Mouse (Mus musculus) midbrain, embryonic 13.5 days (tissue): Measurements from ENCODE around the gene Sh3bp1. TPM values are rescaled to one million over a fixed set of nuclear protein-coding genes. Genes with fewer than 3 reads are reported as not detected.

Experiments used
- ATAC-seq: fragments of 200-750 bp; cut with Nextera tagmentation; 2 replicates; pipeline ENCODE4 v1.8.0; 2017; ENCODE audit warnings: mild to moderate bottlenecking, moderate TSS enrichment, moderate library complexity
- H3K27ac ChIP-seq: fragments of 300-500 bp; sonication (generic); 2 replicates; pipeline ENCODE4 v1.5.1; 2015; ENCODE audit warnings: inconsistent platforms, mild to moderate bottlenecking, moderate library complexity
- H3K27me3 ChIP-seq: fragments of 300-500 bp; sonication (generic); 2 replicates; pipeline ENCODE4 v1.6.1; 2015; ENCODE audit warnings: mild to moderate bottlenecking, inconsistent platforms
- H3K36me3 ChIP-seq: fragments of 300-500 bp; sonication (generic); 2 replicates; pipeline ENCODE4 v1.6.1; 2015; ENCODE audit warnings: mild to moderate bottlenecking, inconsistent platforms
- H3K4me1 ChIP-seq: fragments of 300-500 bp; sonication (generic); replicated peaks from 2 replicates; pipeline ENCODE4 v1.6.1; 2015; ENCODE audit warnings: inconsistent platforms
- H3K4me2 ChIP-seq: fragments of 300-500 bp; sonication (generic); replicated peaks from 2 replicates; pipeline ENCODE4 v1.6.1; 2015; ENCODE audit warnings: moderate library complexity, mild to moderate bottlenecking, inconsistent platforms
- H3K4me3 ChIP-seq: fragments of 300-500 bp; sonication (generic); replicated peaks from 2 replicates; pipeline ENCODE4 v1.5.1; 2015; ENCODE audit warnings: mild to moderate bottlenecking, inconsistent platforms
- H3K9ac ChIP-seq: fragments of 300-500 bp; sonication (generic); replicated peaks from 2 replicates; pipeline ENCODE4 v1.6.1; 2015; ENCODE audit warnings: mild to moderate bottlenecking, inconsistent platforms
- H3K9me3 ChIP-seq: fragments of 300-500 bp; sonication (generic); 2 replicates; pipeline ENCODE4 v1.6.1; 2016; ENCODE audit warnings: mild to moderate bottlenecking, inconsistent platforms
- WGBS: fragments of 180-500 bp; shearing (Covaris S2); methylation state at CpG from one replicate; pipeline ENCODE4 v1.1.7; 2015; 5-methylcytosine and 5-hydroxymethylcytosine counted together
- polyA plus RNA-seq: library from polyadenylated mRNA; unstranded; fragments of >200 nt; fragmentation: Nextera tagmentation; extraction: Ambion mirVana; gene quantifications from 2 replicates; pipeline ENCODE4 v1.2.1, GENCODE M21; 2015

The Sh3bp1 gene
- polyA plus RNA-seq, 1 experiment from 2014 or later, result 4.9 TPM

DNA sequence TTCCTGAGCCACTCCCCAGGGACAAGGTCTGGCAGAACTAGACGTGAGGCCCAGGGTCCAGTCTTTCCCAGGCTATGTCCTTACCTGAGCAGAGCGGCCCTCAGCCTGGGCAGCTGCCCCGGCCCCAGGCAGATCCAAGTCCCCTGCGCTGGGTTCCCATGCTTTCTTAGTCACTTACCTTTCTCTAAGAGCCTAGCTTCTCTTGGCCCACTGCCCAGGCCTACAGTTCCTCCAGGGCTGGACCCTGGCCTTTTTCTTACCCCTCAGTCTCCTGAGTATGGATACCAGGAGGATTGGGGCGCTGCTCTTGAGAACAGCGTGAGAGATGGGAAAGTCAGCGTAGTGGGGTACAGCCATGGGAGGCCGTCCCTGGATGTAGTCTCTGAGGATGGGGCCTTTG, 19.1 kb upstream of the Sh3bp1 start:
- no peak overlapping the region for H3K27ac ChIP-seq
- ATAC-seq, result no peak
- H3K27me3 ChIP-seq, result no peaks in the 10 kb centered on the region
- H3K4me2 ChIP-seq, result no peak overlapping the region
- no peak overlapping the region for H3K4me3 ChIP-seq
- H3K9me3 ChIP-seq, result no peaks in the 10 kb centered on the region
- peak overlapping the region; percentile 8; the same call in 1 of the 2 replicates for H3K9ac ChIP-seq
- H3K4me1 ChIP-seq, result peaks cover 35% of the 10 kb centered on the region
- peaks cover 52% of the 10 kb centered on the region for H3K36me3 ChIP-seq
- WGBS, result 95% methylated on average over 8 of the region's 8 CpGs

GRCm38 (mm10) chr15:78881828-78882227, 17.7 kb upstream of the Sh3bp1 start:
- 81% methylated on average over 3 of the region's 3 CpGs for WGBS

GRCm38 (mm10) chr15:78889401-78889853, 10.1 kb upstream of the Sh3bp1 start:
- ATAC-seq, result no peak
- Histone ChIP-seq H3K4me2 (no peak overlapping the region), H3K27me3 (no peaks in the 10 kb centered on the region), H3K4me3 (no peak overlapping the region), H3K27ac (no peak overlapping the region), H3K9ac (no peak overlapping the region), H3K9me3 (no peaks in the 10 kb centered on the region), H3K36me3 (peaks cover 95% of the 10 kb centered on the region), H3K4me1 (peaks cover 6% of the 10 kb centered on the region; the same call in 1 of the 2 replicates)
- 18% methylated on average over 13 of the region's 13 CpGs for WGBS

More at GRCm38 (mm10) chr15:78881828-78882227, 17.7 kb upstream of the Sh3bp1 start:
- Histone ChIP-seq H3K27me3 (no peaks in the 10 kb centered on the region), H3K9me3 (no peaks in the 10 kb centered on the region), H3K4me1 (peaks cover 23% of the 10 kb centered on the region), H3K27ac (no peak overlapping the region), H3K4me3 (no peak overlapping the region), H3K36me3 (peaks cover 66% of the 10 kb centered on the region), H3K4me2 (no peak overlapping the region), H3K9ac (no peak overlapping the region)
- ATAC-seq, result no peak

GRCm38 (mm10) chr15:78892440-78892839, 7.1 kb upstream of the Sh3bp1 start:
- WGBS, result 56% methylated on average over 7 of the region's 7 CpGs
- H3K4me1 ChIP-seq, result peaks cover 6% of the 10 kb centered on the region; the same call in 1 of the 2 replicates
- no peaks in the 10 kb centered on the region for H3K27me3 ChIP-seq
- ATAC-seq, result no peak
- no peak overlapping the region for H3K9ac ChIP-seq
- no peak overlapping the region for H3K27ac ChIP-seq
- no peaks in the 10 kb centered on the region for H3K9me3 ChIP-seq
- peaks cover 71% of the 10 kb centered on the region for H3K36me3 ChIP-seq
- H3K4me3 ChIP-seq, result no peak overlapping the region
- no peak overlapping the region for H3K4me2 ChIP-seq

- peaks cover 9% of the 10 kb centered on the region for H3K4me1 ChIP-seq
- H3K36me3 ChIP-seq, result peaks cover 49% of the 10 kb centered on the region
- no peak overlapping the region for H3K4me3 ChIP-seq
- no peak for ATAC-seq
- WGBS, result 78% methylated on average over 13 of the region's 13 CpGs
- H3K27ac ChIP-seq, result no peak overlapping the region
- peaks cover 15% of the 10 kb centered on the region for H3K27me3 ChIP-seq
- no peaks in the 10 kb centered on the region for H3K9me3 ChIP-seq
- H3K4me2 ChIP-seq, result no peak overlapping the region
- H3K9ac ChIP-seq, result no peak overlapping the region
Measured at GRCm38 (mm10) chr15:78894726-78895125, 4.8 kb upstream of the Sh3bp1 start.

DNA sequence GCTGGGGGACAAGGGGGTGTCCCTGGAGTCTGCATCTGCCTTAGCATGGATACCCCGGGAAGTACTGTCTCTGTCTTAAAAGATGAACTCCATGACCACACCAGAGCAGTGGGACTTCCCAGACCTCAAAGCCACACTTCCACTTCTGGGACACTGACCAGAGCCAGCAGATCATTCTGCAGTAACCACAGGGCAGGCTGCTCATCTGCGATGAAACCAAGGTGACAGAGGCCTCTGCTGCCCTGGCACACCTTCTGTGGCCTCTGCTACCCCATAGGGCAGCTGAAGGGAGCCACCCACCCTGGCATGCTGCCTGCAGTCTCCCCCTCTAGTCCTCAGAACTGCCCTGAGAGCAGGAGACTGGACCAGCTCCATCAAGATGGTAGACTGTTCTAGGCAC, 3.8 kb upstream of the Sh3bp1 start:
- no peak overlapping the region for H3K9ac ChIP-seq
- no peak overlapping the region for H3K4me2 ChIP-seq
- no peak for ATAC-seq
- no peak overlapping the region for H3K27ac ChIP-seq
- peaks cover 18% of the 10 kb centered on the region for H3K4me1 ChIP-seq
- H3K9me3 ChIP-seq, result no peaks in the 10 kb centered on the region
- peaks cover 25% of the 10 kb centered on the region for H3K27me3 ChIP-seq
- peaks cover 40% of the 10 kb centered on the region for H3K36me3 ChIP-seq
- H3K4me3 ChIP-seq, result no peak overlapping the region
- WGBS, result 94% methylated on average over 2 of the region's 2 CpGs

DNA sequence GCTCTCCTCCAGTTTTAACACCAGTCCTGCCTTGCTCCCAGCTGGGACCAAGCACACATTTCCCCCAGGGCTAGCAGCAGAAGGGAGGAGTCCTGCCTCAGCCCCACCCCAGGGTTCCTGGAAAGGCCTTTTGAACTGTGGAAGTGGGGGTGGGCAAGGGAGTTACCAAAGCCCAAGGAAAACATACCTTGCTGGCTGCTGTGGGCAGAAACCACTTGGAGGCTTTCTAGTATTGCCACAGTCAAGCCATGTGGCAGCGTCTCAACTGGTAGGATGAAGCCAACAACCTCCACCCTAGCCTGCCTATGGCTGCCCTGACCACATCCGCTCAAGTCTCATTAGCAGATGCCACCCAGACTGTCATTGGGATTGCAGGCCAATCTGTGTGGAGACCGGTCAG, 3.4 kb upstream of the Sh3bp1 start:
- Histone ChIP-seq H3K4me3 (no peak overlapping the region), H3K9ac (no peak overlapping the region), H3K4me2 (no peak overlapping the region), H3K27ac (no peak overlapping the region), H3K27me3 (peaks cover 29% of the 10 kb centered on the region), H3K36me3 (peaks cover 36% of the 10 kb centered on the region), H3K4me1 (peaks cover 22% of the 10 kb centered on the region), H3K9me3 (no peaks in the 10 kb centered on the region)
- no peak for ATAC-seq
- 85% methylated on average over 3 of the region's 3 CpGs for WGBS

DNA sequence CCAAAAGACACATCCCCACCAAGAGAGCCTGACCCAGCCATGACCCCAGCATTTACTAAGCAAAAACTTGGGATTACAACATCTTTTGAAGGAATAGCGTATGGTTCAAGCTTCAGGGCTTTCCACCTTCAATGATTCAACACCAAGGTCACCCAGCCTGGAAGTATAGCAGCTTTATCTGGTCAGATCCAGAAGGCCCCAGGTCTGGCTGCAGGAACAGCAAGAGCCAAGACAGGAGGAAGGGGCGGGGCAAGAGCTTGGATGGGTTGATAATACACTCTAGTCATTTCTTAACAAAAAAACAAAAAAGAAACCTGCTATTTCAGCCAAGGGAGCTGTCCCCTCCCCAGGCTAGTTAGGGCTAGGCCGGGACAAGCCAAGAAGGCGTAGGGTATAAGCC, 2.1 kb upstream of the Sh3bp1 start:
- no peak for ATAC-seq
- no peaks in the 10 kb centered on the region for H3K9me3 ChIP-seq
- no peak overlapping the region for H3K27ac ChIP-seq
- peaks cover 23% of the 10 kb centered on the region for H3K4me1 ChIP-seq
- WGBS, result 90% methylated on average over 4 of the region's 4 CpGs
- peaks cover 22% of the 10 kb centered on the region for H3K36me3 ChIP-seq
- peaks cover 39% of the 10 kb centered on the region for H3K27me3 ChIP-seq
- H3K4me2 ChIP-seq, result no peak overlapping the region
- H3K4me3 ChIP-seq, result no peak overlapping the region
- H3K9ac ChIP-seq, result no peak overlapping the region

DNA sequence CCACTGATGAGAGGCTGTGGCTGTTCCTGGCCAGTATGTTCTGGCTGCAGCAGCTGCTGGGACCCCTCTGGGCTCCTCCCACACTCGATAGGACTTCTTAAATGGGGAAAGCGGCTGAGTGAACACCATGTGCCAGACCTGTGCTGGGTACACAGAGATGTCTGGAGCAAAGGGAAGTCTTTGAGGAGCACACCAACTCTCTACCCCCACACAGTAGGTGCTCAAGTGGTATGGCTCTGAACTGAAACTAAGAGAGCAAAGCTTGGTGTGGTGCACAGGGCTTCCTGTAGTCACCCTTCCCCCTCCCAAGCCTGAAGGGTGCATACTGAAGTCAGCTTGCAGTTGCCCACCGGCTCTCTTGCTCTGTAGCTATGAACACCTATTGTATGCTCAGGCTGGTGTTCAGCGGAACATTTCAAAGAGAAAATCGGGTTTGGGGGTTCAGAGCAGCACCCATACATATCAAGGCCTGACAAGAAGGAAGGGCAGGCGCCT, 1.0 kb upstream of the Sh3bp1 start:
- Histone ChIP-seq H3K4me2 (no peak overlapping the region), H3K36me3 (peaks cover 12% of the 10 kb centered on the region), H3K4me1 (peaks cover 23% of the 10 kb centered on the region), H3K27me3 (peaks cover 39% of the 10 kb centered on the region), H3K4me3 (no peak overlapping the region), H3K27ac (no peak overlapping the region), H3K9ac (no peak overlapping the region), H3K9me3 (no peaks in the 10 kb centered on the region)
- no peak for ATAC-seq
- WGBS, result 63% methylated on average over 6 of the region's 6 CpGs

DNA sequence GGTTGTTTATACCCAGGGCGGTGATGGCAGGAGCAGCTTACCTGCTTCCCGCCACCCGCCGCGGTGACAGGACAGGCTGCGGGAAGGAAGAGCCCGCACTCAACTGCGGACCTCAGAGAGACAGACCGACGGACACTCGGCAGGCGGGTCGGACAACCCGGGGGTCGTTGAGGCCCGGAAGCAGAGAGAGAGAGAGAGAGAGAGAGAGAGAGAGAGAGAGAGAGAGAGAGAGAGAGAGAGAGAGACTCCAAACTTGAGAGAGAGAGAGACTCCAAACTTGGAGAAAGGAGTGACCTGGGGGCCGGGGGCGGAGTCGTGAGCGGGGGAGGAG, 194 bp upstream of the Sh3bp1 start, which contains the start of gene Gm49510:
Gm49510 (plus strand) TSS at position 259 of the 331 bp plus-strand sequence.
- Histone ChIP-seq H3K27ac (no peak within 1 kb of the TSS), H3K9me3 (no peaks in the 10 kb centered on the region), H3K4me3 (peak within 1 kb of the TSS; percentile 50), H3K36me3 (0 out of 2 replicates have a peak, but pooled peaks cover 5% of the 10 kb centered on the region), H3K4me2 (peak within 1 kb of the TSS; percentile 93), H3K4me1 (peaks cover 17% of the 10 kb centered on the region), H3K9ac (peak within 1 kb of the TSS; percentile 68), H3K27me3 (peaks cover 39% of the 10 kb centered on the region)
- no peak for ATAC-seq
- WGBS, result 0% methylated on average over 20 of the region's 20 CpGs

GRCm38 (mm10) chr15:78900585-78901421, 1.2 kb downstream of the Sh3bp1 start:
- H3K9me3 ChIP-seq, result no peaks in the 10 kb centered on the region
- 19% methylated on average over 18 of the region's 18 CpGs for WGBS
- H3K27me3 ChIP-seq, result peaks cover 39% of the 10 kb centered on the region
- peak overlapping the region; percentile 50 for H3K4me3 ChIP-seq
- H3K9ac ChIP-seq, result peak overlapping the region; percentile 33; the same call in 1 of the 2 replicates
- peaks cover 17% of the 10 kb centered on the region for H3K4me1 ChIP-seq
- no peaks in the 10 kb centered on the region for H3K36me3 ChIP-seq
- ATAC-seq, result no peak
- peak overlapping the region; percentile 93 for H3K4me2 ChIP-seq
- no peak overlapping the region for H3K27ac ChIP-seq

- no peaks in the 10 kb centered on the region for H3K36me3 ChIP-seq
- no peaks in the 10 kb centered on the region for H3K9me3 ChIP-seq
- H3K27ac ChIP-seq, result no peak overlapping the region
- peak overlapping the region; percentile 33; the same call in 1 of the 2 replicates for H3K9ac ChIP-seq
- no peak for ATAC-seq
- 36% methylated on average over 8 of the region's 8 CpGs for WGBS
- H3K4me3 ChIP-seq, result no peak overlapping the region
- H3K4me1 ChIP-seq, result peaks cover 17% of the 10 kb centered on the region
- H3K27me3 ChIP-seq, result peaks cover 39% of the 10 kb centered on the region
- no peak overlapping the region for H3K4me2 ChIP-seq
Measured at GRCm38 (mm10) chr15:78901422-78901789, 1.8 kb downstream of the Sh3bp1 start.
